Comparison of ENCODE assay signal across 17 mouse cellular contexts in genomic region chr19:9896067-9896466, GRCm38 (mm10). TPM values are rescaled to one million over a fixed set of nuclear protein-coding genes. Genes with fewer than 3 reads are reported as not detected.
DNase-seq lines count a peak whose midpoint lies in the region; ATAC-seq and TF ChIP-seq lines count a peak whose summit lies in the region.
"Had no signal": no experiment of that assay in that cellular context is flagged by ENCODE, and none has a peak within 500 bp of the region (broad histone marks: within the 10 kb centered on the region; RNA-seq: fewer than 3 reads in every experiment).

No protein-coding gene starts in this region.

- H3K36me3 ChIP-seq in heart, embryonic 13.5 days, result peaks cover 48% of the 10 kb centered on the region
- peaks cover 70% of the 10 kb centered on the region for H3K36me3 ChIP-seq in E14TG2a.4 (ENCODE audit: insufficient read depth, low read length)
- H3K36me3 ChIP-seq in liver, embryonic 15.5 days (replicated peaks), result peaks cover 62% of the 10 kb centered on the region

- WGBS in heart, embryonic 13.5 days, result 65% methylated on average over 5 of the region's 5 CpGs
- 42% methylated on average over 5 of the region's 5 CpGs for WGBS in liver, embryonic 15.5 days (ENCODE audit: insufficient replicate concordance)

- no peaks in the 10 kb centered on the region for H3K9me3 ChIP-seq in heart, embryonic 13.5 days
- H3K9me3 ChIP-seq in E14TG2a.4 (ENCODE audit: low read length), result no peaks in the 10 kb centered on the region
- no peaks in the 10 kb centered on the region for H3K9me3 ChIP-seq in liver, embryonic 15.5 days (replicated peaks)
- H3K9me3 ChIP-seq: embryonic facial prominence, embryonic 15.5 days; neural tube, embryonic 13.5 days had no signal

- no peaks in the 10 kb centered on the region for H3K27me3 ChIP-seq in heart, embryonic 13.5 days (replicated peaks)
- H3K27me3 ChIP-seq in E14TG2a.4 (ENCODE audit: insufficient read depth, low read length), result no peaks in the 10 kb centered on the region
- no peaks in the 10 kb centered on the region for H3K27me3 ChIP-seq in liver, embryonic 15.5 days
- H3K27me3 ChIP-seq: embryonic facial prominence, embryonic 15.5 days; neural tube, embryonic 13.5 days had no signal

- peak overlapping the region; percentile 1; the same call in 1 of the 2 replicates for H3K4me3 ChIP-seq in heart, embryonic 13.5 days
- H3K4me3 ChIP-seq in E14TG2a.4 (replicated peaks; ENCODE audit: low read length), result peak overlapping the region; percentile 32; the same call in 1 of the 2 replicates
- peak overlapping the region; percentile 83 for H3K4me3 ChIP-seq in liver, embryonic 15.5 days (replicated peaks)
- H3K4me3 ChIP-seq: embryonic facial prominence, embryonic 15.5 days; hindbrain, embryonic 10.5 days; neural tube, embryonic 13.5 days had no signal

- H3K9ac ChIP-seq in heart, embryonic 13.5 days, result no peak overlapping the region
- H3K9ac ChIP-seq in liver, embryonic 15.5 days, result peak overlapping the region; percentile 8; the same call in 1 of the 2 replicates
- H3K9ac ChIP-seq: embryonic facial prominence, embryonic 15.5 days; forebrain, postnatal 0 days; neural tube, embryonic 13.5 days had no signal

- H3K27ac ChIP-seq in heart, embryonic 13.5 days (replicated peaks), result no peak overlapping the region
- H3K27ac ChIP-seq in liver, embryonic 15.5 days (replicated peaks), result peak overlapping the region; percentile 19; the same call in 1 of the 2 replicates
- H3K27ac ChIP-seq: embryonic facial prominence, embryonic 15.5 days; hindbrain, embryonic 10.5 days; macrophage; neural tube, embryonic 13.5 days had no signal

- peak overlapping the region; percentile 85 for H3K4me2 ChIP-seq in heart, embryonic 13.5 days
- peak overlapping the region; percentile 76 for H3K4me2 ChIP-seq in liver, embryonic 15.5 days
- H3K4me2 ChIP-seq: embryonic facial prominence, embryonic 15.5 days; neural tube, embryonic 13.5 days had no signal

- no peak for TF ChIP-seq CTCF in E14TG2a.4 (conservative IDR thresholded peaks at IDR 0.05; ENCODE audit: low read length)

- DNase-seq in heart, adult 11 months, result no peak
- peak; percentile 37 for DNase-seq in ZHBTc4 (ENCODE audit: low read depth, low spot score)
- DNase-seq in lung, postnatal 36 days, result no peak
- DNase-seq: forebrain, postnatal 0 days had no signal

- no peak for ATAC-seq in heart, embryonic 13.5 days (ENCODE audit: extremely low read depth, insufficient number of reproducible peaks, low FRiP score, low TSS enrichment)
- no peak for ATAC-seq in liver, embryonic 15.5 days (ENCODE audit: insufficient read depth)
- ATAC-seq in cerebellum, adult (ENCODE audit: insufficient number of reproducible peaks, low FRiP score, low TSS enrichment), result no peak
- ATAC-seq: CD4-positive, CD25-positive, alpha-beta regulatory T cell, adult 4 months; forebrain, postnatal 0 days; inflammation-experienced regulatory T-cells, adult 6 months had no signal

- peaks cover 33% of the 10 kb centered on the region for H3K4me1 ChIP-seq in heart, embryonic 13.5 days
- peaks cover 87% of the 10 kb centered on the region for H3K4me1 ChIP-seq in E14TG2a.4 (replicated peaks; ENCODE audit: low read depth, low read length)
- peaks cover 66% of the 10 kb centered on the region for H3K4me1 ChIP-seq in liver, embryonic 15.5 days (replicated peaks)

RNA-seq across cellular contexts. Expression of gene Incenp, which starts 3.3 kb away (rescaled TPM):
- 68.6 and 69.4 TPM in 2 replicates for polyA plus RNA-seq in heart, embryonic 13.5 days (2015; fragmentation: Nextera tagmentation; extraction: Ambion mirVana)
- polyA plus RNA-seq in liver, embryonic 15.5 days (2015; fragmentation: Nextera tagmentation; extraction: Ambion mirVana), result 95.5 and 107 TPM in 2 replicates

RNA-seq across cellular contexts. Expression of gene Scgb2a2, which starts 48.7 kb away (rescaled TPM):
- polyA plus RNA-seq in heart, embryonic 13.5 days (2015; fragmentation: Nextera tagmentation; extraction: Ambion mirVana), result not detected in 2 replicates
- not detected in 2 replicates for polyA plus RNA-seq in liver, embryonic 15.5 days (2015; fragmentation: Nextera tagmentation; extraction: Ambion mirVana)
- polyA plus RNA-seq: CD4-positive, CD25-positive, alpha-beta regulatory T cell, adult 4 months; embryonic facial prominence, embryonic 15.5 days; forebrain, postnatal 0 days; heart, embryonic 14.5 days; hindbrain, embryonic 10.5 days; inflammation-experienced regulatory T-cells, adult 6 months; kidney, embryonic 16.5 days; liver, adult 2 months; macrophage; neural tube, embryonic 13.5 days had no signal

Comparison
In these comparisons a context has a peak if more than half of its experiments do, and no peak if none do; other contexts are left out.
1. H3K4me3 ChIP-seq: peak in every context shown above with its lines; median percentile 83 in liver, embryonic 15.5 days; 32 in E14TG2a.4; 1 in heart, embryonic 13.5 days.